In the genomic region with DNA sequence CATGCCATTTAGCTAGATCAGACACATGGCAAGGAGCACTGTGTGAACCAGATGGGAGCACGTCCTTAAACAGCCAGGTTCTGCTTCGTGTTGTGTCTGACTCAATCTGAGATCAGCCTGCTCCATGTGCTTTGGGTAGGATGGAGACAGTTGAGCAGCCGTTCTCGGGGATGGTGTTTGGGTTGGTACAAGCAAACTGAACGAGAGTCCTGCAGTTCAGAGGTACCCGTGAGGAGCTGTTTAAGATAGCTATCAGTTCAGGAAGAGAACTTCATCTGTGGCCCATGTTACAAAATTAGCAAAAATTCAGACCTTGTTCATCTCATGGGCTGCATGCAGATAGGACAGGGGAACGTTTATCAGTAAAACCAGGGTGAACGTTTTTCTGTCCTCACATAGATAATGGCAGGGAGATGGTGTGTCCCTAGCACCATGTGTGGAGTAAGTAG, we compare ENCODE assay signal across 21 mouse cellular contexts. TPM values are rescaled to one million over a fixed set of nuclear protein-coding genes. Genes with fewer than 3 reads are reported as not detected.
DNase-seq lines count a peak whose midpoint lies in the region; ATAC-seq and TF ChIP-seq lines count a peak whose summit lies in the region.
"Had no signal": no experiment of that assay in that cellular context is flagged by ENCODE, and none has a peak within 500 bp of the region (broad histone marks: within the 10 kb centered on the region; RNA-seq: fewer than 3 reads in every experiment).

No protein-coding gene starts in this region.

- peak; percentile 59 for DNase-seq in heart, embryonic 10.5 days (ENCODE audit: low spot score)
- DNase-seq in G1E (ENCODE audit: low spot score) = peak; percentile 44
- peak; percentile 58 for DNase-seq in c-Kit-positive CD71-positive TER-119-negative erythroid progenitor cells, embryonic 14.5 days (ENCODE audit: low read depth)
- peak; percentile 58 for DNase-seq in liver, embryonic 13.5 days
- DNase-seq in thymus, postnatal 36 days = no peak
- DNase-seq in hindbrain, postnatal 0 days (ENCODE audit: low spot score) = no peak
- no peak for DNase-seq in cerebellum, postnatal 10 days
- DNase-seq: cerebellum, adult 9-10 months; gastrocnemius, postnatal 14 days; kidney, adult 9 months; kidney, postnatal 25 days; right cerebral cortex, postnatal 14 days; thymus, postnatal 14 days had no signal

- no peaks in the 10 kb centered on the region for H3K9me3 ChIP-seq in heart, embryonic 10.5 days
- no peaks in the 10 kb centered on the region for H3K9me3 ChIP-seq in heart, embryonic 11.5 days (replicated peaks; ENCODE audit: control insufficient read depth, low read length)
- no peaks in the 10 kb centered on the region for H3K9me3 ChIP-seq in G1E (replicated peaks)
- no peaks in the 10 kb centered on the region for H3K9me3 ChIP-seq in liver, embryonic 13.5 days (replicated peaks)
- H3K9me3 ChIP-seq in hindbrain, postnatal 0 days (ENCODE audit: low read length) = no peaks in the 10 kb centered on the region
- H3K9me3 ChIP-seq: embryonic facial prominence, embryonic 13.5 days; forebrain, embryonic 10.5 days; hindbrain, embryonic 13.5 days; intestine, embryonic 15.5 days; megakaryocyte, embryonic 14.5 days had no signal

- H3K27me3 ChIP-seq in heart, embryonic 10.5 days (ENCODE audit: insufficient read depth, poor library complexity, severe bottlenecking) = no peaks in the 10 kb centered on the region
- H3K27me3 ChIP-seq in heart, embryonic 11.5 days (ENCODE audit: control insufficient read depth, insufficient read depth, low read length) = 0 out of 2 replicates have a peak, but pooled peaks cover 2% of the 10 kb centered on the region
- H3K27me3 ChIP-seq in G1E (ENCODE audit: insufficient read depth, low read length) = no peaks in the 10 kb centered on the region
- H3K27me3 ChIP-seq in liver, embryonic 13.5 days = no peaks in the 10 kb centered on the region
- H3K27me3 ChIP-seq in hindbrain, postnatal 0 days (ENCODE audit: insufficient read depth, low read length) = no peaks in the 10 kb centered on the region
- H3K27me3 ChIP-seq: CH12.LX; embryonic facial prominence, embryonic 13.5 days; intestine, embryonic 15.5 days had no signal

- H3K4me2 ChIP-seq in heart, embryonic 11.5 days = no peak overlapping the region
- H3K4me2 ChIP-seq in liver, embryonic 13.5 days = peak overlapping the region; percentile 59
- H3K4me2 ChIP-seq in hindbrain, postnatal 0 days (ENCODE audit: low read depth, low read length) = no peak overlapping the region
- H3K4me2 ChIP-seq: embryonic facial prominence, embryonic 13.5 days; hindbrain, embryonic 13.5 days; intestine, embryonic 15.5 days had no signal

- H3K36me3 ChIP-seq in heart, embryonic 10.5 days = no peaks in the 10 kb centered on the region
- H3K36me3 ChIP-seq in heart, embryonic 11.5 days (ENCODE audit: control insufficient read depth, insufficient read depth, low read length) = no peaks in the 10 kb centered on the region
- H3K36me3 ChIP-seq in G1E (replicated peaks) = no peaks in the 10 kb centered on the region
- H3K36me3 ChIP-seq in liver, embryonic 13.5 days = no peaks in the 10 kb centered on the region
- H3K36me3 ChIP-seq in hindbrain, postnatal 0 days (ENCODE audit: insufficient read depth, low read length) = no peaks in the 10 kb centered on the region
- H3K36me3 ChIP-seq: embryonic facial prominence, embryonic 13.5 days; forebrain, embryonic 10.5 days; hindbrain, embryonic 13.5 days; intestine, embryonic 15.5 days had no signal

- peaks cover 21% of the 10 kb centered on the region for H3K4me1 ChIP-seq in heart, embryonic 10.5 days
- H3K4me1 ChIP-seq in heart, embryonic 11.5 days (ENCODE audit: control insufficient read depth, insufficient read depth, low read length) = peaks cover 5% of the 10 kb centered on the region; the same call in 1 of the 2 replicates
- peaks cover 69% of the 10 kb centered on the region for H3K4me1 ChIP-seq in G1E (ENCODE audit: insufficient read depth, low read depth, low read length)
- H3K4me1 ChIP-seq in liver, embryonic 13.5 days (replicated peaks) = peaks cover 49% of the 10 kb centered on the region
- H3K4me1 ChIP-seq in hindbrain, postnatal 0 days (ENCODE audit: insufficient read depth, low read length) = no peaks in the 10 kb centered on the region

- no peak overlapping the region for H3K27ac ChIP-seq in heart, embryonic 10.5 days
- no peak overlapping the region for H3K27ac ChIP-seq in heart, embryonic 11.5 days (ENCODE audit: low read depth, low read length)
- H3K27ac ChIP-seq in liver, embryonic 13.5 days = peak overlapping the region; percentile 72
- no peak overlapping the region for H3K27ac ChIP-seq in hindbrain, postnatal 0 days
- H3K27ac ChIP-seq: embryonic facial prominence, embryonic 13.5 days; forebrain, embryonic 10.5 days; hindbrain, embryonic 13.5 days; intestine, embryonic 15.5 days had no signal

- H3K4me3 ChIP-seq in heart, embryonic 10.5 days = no peak overlapping the region
- no peak overlapping the region for H3K4me3 ChIP-seq in heart, embryonic 11.5 days (ENCODE audit: low read depth, low read length)
- H3K4me3 ChIP-seq in G1E (ENCODE audit: low read depth, low read length) = peak overlapping the region; percentile 56; the same call in 1 of the 2 replicates
- peak overlapping the region; percentile 29 for H3K4me3 ChIP-seq in liver, embryonic 13.5 days (replicated peaks)
- no peak overlapping the region for H3K4me3 ChIP-seq in hindbrain, postnatal 0 days (ENCODE audit: low read length)
- H3K4me3 ChIP-seq: embryonic facial prominence, embryonic 13.5 days; forebrain, embryonic 10.5 days; hindbrain, embryonic 13.5 days; intestine, embryonic 15.5 days; megakaryocyte, embryonic 14.5 days had no signal

- no peak for TF ChIP-seq CTCF in G1E (IDR thresholded peaks at IDR 0.05; ENCODE audit: low read depth, low read length)
- TF ChIP-seq CTCF in hindbrain, postnatal 0 days (IDR thresholded peaks at IDR 0.05; ENCODE audit: low read depth) = no peak

- no peak overlapping the region for H3K9ac ChIP-seq in heart, embryonic 11.5 days (ENCODE audit: low read depth, low read length)
- peak overlapping the region; percentile 29 for H3K9ac ChIP-seq in liver, embryonic 13.5 days
- H3K9ac ChIP-seq in hindbrain, postnatal 0 days (replicated peaks; ENCODE audit: low read length) = no peak overlapping the region
- H3K9ac ChIP-seq: embryonic facial prominence, embryonic 13.5 days; hindbrain, embryonic 13.5 days; intestine, embryonic 15.5 days had no signal

- ATAC-seq in heart, embryonic 11.5 days (replicated peaks; ENCODE audit: insufficient number of reproducible peaks, low FRiP score, low TSS enrichment) = no peak
- ATAC-seq in G1E (ENCODE audit: extremely low read depth, insufficient number of reproducible peaks, low FRiP score, poor library complexity, severe bottlenecking) = peak; percentile 80
- peak; percentile 91 for ATAC-seq in liver, embryonic 13.5 days (ENCODE audit: low read depth)
- ATAC-seq in hindbrain, postnatal 0 days = no peak
- ATAC-seq: intestine, embryonic 15.5 days; midbrain, embryonic 16.5 days had no signal

- 68% methylated on average over 8 of the region's 8 CpGs for WGBS in heart, embryonic 10.5 days
- WGBS in heart, embryonic 11.5 days (ENCODE audit: insufficient replicate concordance) = 67% methylated on average over 8 of the region's 8 CpGs
- WGBS in liver, embryonic 13.5 days (ENCODE audit: insufficient replicate concordance) = 12% methylated on average over 8 of the region's 8 CpGs
- 87% methylated on average over 8 of the region's 8 CpGs for WGBS in hindbrain, postnatal 0 days

RNA-seq across cellular contexts. Expression of gene Hnrnpll, which starts 47.7 kb away (rescaled TPM):
- polyA plus RNA-seq in heart, embryonic 10.5 days (2016; fragmentation: Nextera tagmentation; extraction: Ambion mirVana) = 52.2 and 76.3 TPM in 2 replicates
- 51.5 and 53.4 TPM in 2 replicates for polyA plus RNA-seq in heart, embryonic 11.5 days (2014; fragmentation: Nextera tagmentation; extraction: Ambion mirVana)
- total RNA-seq in G1E (2014; fragmentation: Nextera tagmentation) (97.0 and 98.6 TPM in 2 replicates), G1E (2017) (66.3 and 76.5 TPM in 2 replicates)
- polyA plus RNA-seq in G1E (2012) = 50.1 and 62.3 TPM in 2 replicates
- polyA plus RNA-seq in liver, embryonic 13.5 days (2015; fragmentation: Nextera tagmentation; extraction: Ambion mirVana) = 25.0 and 32.0 TPM in 2 replicates
- 41.8 and 52.7 TPM in 2 replicates for total RNA-seq in hindbrain, postnatal 0 days (2014; rRNA removed)
- polyA plus RNA-seq in hindbrain, postnatal 0 days (2015; fragmentation: Nextera tagmentation; extraction: Ambion mirVana) = 40.0 and 40.2 TPM in 2 replicates

Comparison
In these comparisons a context has a peak if more than half of its experiments do, and no peak if none do; other contexts are left out.
1. DNase-seq: peak in heart, embryonic 10.5 days (single experiment), G1E (single experiment), c-Kit-positive CD71-positive TER-119-negative erythroid progenitor cells, embryonic 14.5 days (single experiment) and liver, embryonic 13.5 days (single experiment); none in thymus, postnatal 36 days (0 of 2), hindbrain, postnatal 0 days (single experiment) and cerebellum, postnatal 10 days (0 of 2).
2. H3K4me3 ChIP-seq: peak in G1E (single experiment) and liver, embryonic 13.5 days (single experiment); none in heart, embryonic 10.5 days (single experiment), heart, embryonic 11.5 days (single experiment) and hindbrain, postnatal 0 days (single experiment).
3. ATAC-seq: peak in G1E (single experiment) and liver, embryonic 13.5 days (single experiment); none in heart, embryonic 11.5 days (single experiment) and hindbrain, postnatal 0 days (single experiment).